Mouse (Mus musculus): ENCODE measurements around the gene 1700034I23Rik.
"Not testable (repeated sequence)": the region's sequence is repeated elsewhere in the genome, so short reads cannot be mapped to it uniquely, and the experiment has no call there.

1700034I23Rik gene

GRCm38 (mm10) chr3:40902443-40902842, at the start of gene 1700034I23Rik:
1700034I23Rik (minus strand) TSS chr3:40902543.
- DNase-seq = not testable (repeated sequence)

GRCm38 (mm10) chr3:40951365-40951764, 49.0 kb upstream of the 1700034I23Rik start:
- DNase-seq = no peak

GRCm38 (mm10) chr3:40950601-40951201, 48.4 kb upstream of the 1700034I23Rik start:
- DNase-seq = peak; percentile 72

- peak; percentile 65 for DNase-seq
These were observed 47.7 kb upstream of the 1700034I23Rik start for GRCm38 (mm10) chr3:40949903-40950600.

- peak; percentile 100 for DNase-seq
These were observed 47.0 kb upstream of the 1700034I23Rik start, which contains the start of gene Larp1b for GRCm38 (mm10) chr3:40949170-40949902. Larp1b (plus strand) TSS chr3:40949828.

- no peak for DNase-seq
These were observed 36.7 kb upstream of the 1700034I23Rik start for GRCm38 (mm10) chr3:40939019-40939418.

GRCm38 (mm10) chr3:40938592-40938991, 36.2 kb upstream of the 1700034I23Rik start:
- DNase-seq = no peak

GRCm38 (mm10) chr3:40938189-40938588, 35.8 kb upstream of the 1700034I23Rik start:
- DNase-seq = no peak

- peak; percentile 19 for DNase-seq
These were observed 8.0 kb downstream of the 1700034I23Rik start for GRCm38 (mm10) chr3:40894336-40894735.

- DNase-seq = peak; percentile 99
These were observed 8.5 kb downstream of the 1700034I23Rik start for GRCm38 (mm10) chr3:40893816-40894258.

GRCm38 (mm10) chr3:40853123-40853738, 49.1 kb downstream of the 1700034I23Rik start:
- DNase-seq = not testable (repeated sequence)
